Mouse (Mus musculus) hindbrain, embryonic 14.5 days (tissue): Measurements from ENCODE around the gene Cryba4. TPM values are rescaled to one million over a fixed set of nuclear protein-coding genes. Genes with fewer than 3 reads are reported as not detected.

ENCODE experiments used
- ATAC-seq: fragments of 200-750 bp; cut with Nextera tagmentation; 2 replicates; pipeline ENCODE4 v1.8.0; 2017; ENCODE audit warnings: moderate number of reproducible peaks, mild to moderate bottlenecking, moderate TSS enrichment, moderate library complexity; ENCODE audit not compliant: low FRiP score
- DNase-seq: peaks from one replicate; pipeline ENCODE4 v3.0.0-alpha.2; 2015; ENCODE audit warnings: low spot score
- H3K27ac ChIP-seq: fragments of 300-500 bp; sonication (generic); 2 replicates; pipeline ENCODE4 v1.5.1; 2014; ENCODE audit warnings: mild to moderate bottlenecking, moderate library complexity
- H3K27me3 ChIP-seq: fragments of 300-500 bp; sonication (generic); 2 replicates; pipeline ENCODE4 v1.6.1; 2014; ENCODE audit warnings: mild to moderate bottlenecking, low read length, mixed read lengths; ENCODE audit not compliant: control insufficient read depth, insufficient read depth
- H3K36me3 ChIP-seq: fragments of 300-500 bp; sonication (generic); replicated peaks from 2 replicates; pipeline ENCODE4 v1.6.1; 2014; ENCODE audit not compliant: control insufficient read depth, insufficient read depth
- H3K4me1 ChIP-seq: fragments of 300-500 bp; sonication (generic); replicated peaks from 2 replicates; pipeline ENCODE4 v1.6.1; 2014; ENCODE audit warnings: antibody characterized with exemption, low read length, mixed read lengths; ENCODE audit not compliant: control insufficient read depth, insufficient read depth
- H3K4me2 ChIP-seq: fragments of 300-500 bp; sonication (generic); replicated peaks from 2 replicates; pipeline ENCODE4 v1.6.1; 2014; ENCODE audit warnings: mild to moderate bottlenecking, moderate library complexity
- H3K4me3 ChIP-seq: fragments of 300-500 bp; sonication (generic); replicated peaks from 2 replicates; pipeline ENCODE4 v1.5.1; 2014; ENCODE audit warnings: mild to moderate bottlenecking, low read length
- H3K9ac ChIP-seq: fragments of 300-500 bp; sonication (generic); 2 replicates; pipeline ENCODE4 v1.6.1; 2014
- H3K9me3 ChIP-seq: fragments of 300-500 bp; sonication (generic); 2 replicates; pipeline ENCODE4 v1.6.1; 2016; ENCODE audit warnings: low read length; ENCODE audit not compliant: control insufficient read depth
- WGBS: fragments of 180-500 bp; shearing (Covaris S2); extraction: QIAGEN DNeasy Blood & Tissue Kit; methylation state at CpG from one replicate; pipeline ENCODE4 v1.1.7; 2014; 5-methylcytosine and 5-hydroxymethylcytosine counted together
- polyA plus RNA-seq: library from polyadenylated mRNA; unstranded; fragments of >200 nt; fragmentation: Nextera tagmentation; extraction: Ambion mirVana; gene quantifications from 2 replicates; pipeline ENCODE4 v1.2.1, GENCODE M21; 2014

Cryba4 gene
- polyA plus RNA-seq, 1 experiment from 2014 or later, result 3.2 TPM

GRCm38 (mm10) chr5:112228240-112229076, 23.9 kb downstream of the Cryba4 start:
- Histone ChIP-seq H3K36me3 (peaks cover 14% of the 10 kb centered on the region), H3K4me2 (peak overlapping the region; percentile 98), H3K27ac (peak overlapping the region; percentile 98), H3K9me3 (no peaks in the 10 kb centered on the region), H3K4me3 (peak overlapping the region; percentile 74), H3K4me1 (peaks cover 36% of the 10 kb centered on the region), H3K27me3 (no peaks in the 10 kb centered on the region), H3K9ac (peak overlapping the region; percentile 96)
- ATAC-seq (peak; percentile 83), DNase-seq (peak; percentile 78)
- under 1% methylated on average over 57 of the region's 57 CpGs for WGBS

GRCm38 (mm10) chr5:112227898-112228239, 24.4 kb downstream of the Cryba4 start:
- DNase-seq, result no peak
- H3K9ac ChIP-seq, result peak overlapping the region; percentile 96
- H3K27ac ChIP-seq, result peak overlapping the region; percentile 98
- WGBS, result 0% methylated on average over 13 of the region's 13 CpGs
- H3K27me3 ChIP-seq, result no peaks in the 10 kb centered on the region
- peak overlapping the region; percentile 98 for H3K4me2 ChIP-seq
- no peaks in the 10 kb centered on the region for H3K9me3 ChIP-seq
- ATAC-seq, result no peak
- H3K4me1 ChIP-seq, result peaks cover 36% of the 10 kb centered on the region
- peaks cover 20% of the 10 kb centered on the region for H3K36me3 ChIP-seq
- peak overlapping the region; percentile 74 for H3K4me3 ChIP-seq

GRCm38 (mm10) chr5:112227354-112227753, 25.0 kb downstream of the Cryba4 start:
- H3K4me2 ChIP-seq, result peak overlapping the region; percentile 98
- H3K36me3 ChIP-seq, result peaks cover 25% of the 10 kb centered on the region
- DNase-seq (no peak), ATAC-seq (peak; percentile 39; the same call in 1 of the 2 replicates)
- no peaks in the 10 kb centered on the region for H3K9me3 ChIP-seq
- H3K4me3 ChIP-seq, result peak overlapping the region; percentile 74
- WGBS, result under 1% methylated on average over 30 of the region's 30 CpGs
- H3K27ac ChIP-seq, result peak overlapping the region; percentile 98
- H3K27me3 ChIP-seq, result no peaks in the 10 kb centered on the region
- H3K9ac ChIP-seq, result peak overlapping the region; percentile 96
- H3K4me1 ChIP-seq, result peaks cover 36% of the 10 kb centered on the region

GRCm38 (mm10) chr5:112225591-112225990, 26.7 kb downstream of the Cryba4 start:
- Histone ChIP-seq H3K9ac (peak overlapping the region; percentile 96), H3K27me3 (no peaks in the 10 kb centered on the region), H3K36me3 (peaks cover 41% of the 10 kb centered on the region), H3K4me2 (peak overlapping the region; percentile 98), H3K4me3 (peak overlapping the region; percentile 74), H3K27ac (0 out of 2 replicates have a peak overlapping the region, but pooled peaks have one; percentile 34), H3K9me3 (no peaks in the 10 kb centered on the region), H3K4me1 (peaks cover 36% of the 10 kb centered on the region)
- 14% methylated on average over 6 of the region's 6 CpGs for WGBS
- DNase-seq, result no peak
- no peak for ATAC-seq

- Histone ChIP-seq H3K36me3 (peaks cover 68% of the 10 kb centered on the region), H3K27me3 (no peaks in the 10 kb centered on the region), H3K9me3 (no peaks in the 10 kb centered on the region), H3K4me3 (no peak overlapping the region), H3K4me1 (peaks cover 24% of the 10 kb centered on the region), H3K4me2 (no peak overlapping the region), H3K9ac (no peak overlapping the region), H3K27ac (no peak overlapping the region)
- DNase-seq (no peak), ATAC-seq (no peak)
- 74% methylated on average over 8 of the region's 8 CpGs for WGBS
Measured at GRCm38 (mm10) chr5:112220203-112220602, 32.1 kb downstream of the Cryba4 start.

GRCm38 (mm10) chr5:112219398-112219797, 32.9 kb downstream of the Cryba4 start:
- DNase-seq (no peak), ATAC-seq (no peak)
- no peak overlapping the region for H3K4me3 ChIP-seq
- peak overlapping the region; percentile 18 for H3K27ac ChIP-seq
- H3K36me3 ChIP-seq, result peaks cover 63% of the 10 kb centered on the region
- no peak overlapping the region for H3K4me2 ChIP-seq
- 10% methylated on average over 1 of the region's 1 CpGs for WGBS
- peak overlapping the region; percentile 12; the same call in 1 of the 2 replicates for H3K9ac ChIP-seq
- H3K9me3 ChIP-seq, result no peaks in the 10 kb centered on the region
- H3K4me1 ChIP-seq, result peaks cover 21% of the 10 kb centered on the region
- no peaks in the 10 kb centered on the region for H3K27me3 ChIP-seq

- no peaks in the 10 kb centered on the region for H3K9me3 ChIP-seq
- ATAC-seq, result no peak
- 69% methylated on average over 4 of the region's 4 CpGs for WGBS
- H3K36me3 ChIP-seq, result peaks cover 56% of the 10 kb centered on the region
- peak overlapping the region; percentile 18; the same call in 1 of the 2 replicates for H3K27ac ChIP-seq
- H3K27me3 ChIP-seq, result no peaks in the 10 kb centered on the region
- no peak overlapping the region for H3K4me3 ChIP-seq
- peaks cover 23% of the 10 kb centered on the region for H3K4me1 ChIP-seq
- DNase-seq, result no peak
- H3K4me2 ChIP-seq, result no peak overlapping the region
- H3K9ac ChIP-seq, result no peak overlapping the region
Measured at GRCm38 (mm10) chr5:112218679-112219078, 33.6 kb downstream of the Cryba4 start.

GRCm38 (mm10) chr5:112217031-112217430, 35.3 kb downstream of the Cryba4 start:
- Histone ChIP-seq H3K9ac (no peak overlapping the region), H3K4me2 (no peak overlapping the region), H3K4me1 (peaks cover 34% of the 10 kb centered on the region), H3K27ac (no peak overlapping the region), H3K27me3 (no peaks in the 10 kb centered on the region), H3K4me3 (no peak overlapping the region), H3K9me3 (no peaks in the 10 kb centered on the region), H3K36me3 (peaks cover 41% of the 10 kb centered on the region)
- DNase-seq, result no peak
- no peak for ATAC-seq
- WGBS, result 47% methylated on average over 22 of the region's 22 CpGs

- Histone ChIP-seq H3K27ac (peak overlapping the region; percentile 79), H3K9ac (0 out of 2 replicates have a peak overlapping the region, but pooled peaks have one; percentile 1), H3K9me3 (no peaks in the 10 kb centered on the region), H3K27me3 (no peaks in the 10 kb centered on the region), H3K4me3 (no peak overlapping the region), H3K36me3 (peaks cover 34% of the 10 kb centered on the region), H3K4me2 (no peak overlapping the region), H3K4me1 (peaks cover 34% of the 10 kb centered on the region)
- DNase-seq, result no peak
- 48% methylated on average over 7 of the region's 7 CpGs for WGBS
- ATAC-seq, result no peak
Measured at GRCm38 (mm10) chr5:112216335-112216734, 36.0 kb downstream of the Cryba4 start.
